Mouse (Mus musculus) frontal cortex, adult 2 months (tissue): ENCODE measurements at regions not wholly inside any gene's neighbourhood (a gene's known extent, or its start where the extent isn't known, plus 50 kb on each side); places are given as distances from the start of the nearest gene placed in this dataset.
A peak's percentile ranks its signal among the peaks of the same experiment; 100 is the strongest.
"Not testable (repeated sequence)": the region's sequence is repeated elsewhere in the genome, so short reads cannot be mapped to it uniquely, and the experiment has no call there.

ENCODE experiments used
- DNase-seq, 2 experiments: peaks; one replicate each; pipeline ENCODE4 v3.0.0; 2022; ENCODE audit warnings: low spot score in 1 of 2; ENCODE audit errors: extremely low spot score in 1 of 2

DNA sequence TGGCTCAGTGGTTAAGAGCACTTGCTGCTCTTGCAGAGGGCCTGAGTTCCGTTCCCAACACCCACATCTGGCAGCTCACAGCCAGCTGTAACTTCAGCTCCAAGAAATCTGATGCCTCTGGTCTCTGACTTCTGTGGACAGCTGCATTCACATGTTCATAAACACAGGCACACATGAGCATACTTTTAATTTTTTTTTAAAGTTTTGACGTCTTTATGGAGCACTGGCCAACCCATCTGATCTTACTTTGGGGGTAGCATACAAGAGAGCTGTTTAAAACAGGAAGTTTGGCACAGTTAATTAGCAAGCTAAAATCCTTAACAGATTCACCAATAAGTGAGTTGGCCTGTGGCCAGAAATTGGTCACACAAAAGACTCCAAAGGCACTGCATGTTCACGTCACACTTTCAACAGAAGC is 81.2 kb upstream of the Atl2 start:
- DNase-seq: no peak

DNA sequence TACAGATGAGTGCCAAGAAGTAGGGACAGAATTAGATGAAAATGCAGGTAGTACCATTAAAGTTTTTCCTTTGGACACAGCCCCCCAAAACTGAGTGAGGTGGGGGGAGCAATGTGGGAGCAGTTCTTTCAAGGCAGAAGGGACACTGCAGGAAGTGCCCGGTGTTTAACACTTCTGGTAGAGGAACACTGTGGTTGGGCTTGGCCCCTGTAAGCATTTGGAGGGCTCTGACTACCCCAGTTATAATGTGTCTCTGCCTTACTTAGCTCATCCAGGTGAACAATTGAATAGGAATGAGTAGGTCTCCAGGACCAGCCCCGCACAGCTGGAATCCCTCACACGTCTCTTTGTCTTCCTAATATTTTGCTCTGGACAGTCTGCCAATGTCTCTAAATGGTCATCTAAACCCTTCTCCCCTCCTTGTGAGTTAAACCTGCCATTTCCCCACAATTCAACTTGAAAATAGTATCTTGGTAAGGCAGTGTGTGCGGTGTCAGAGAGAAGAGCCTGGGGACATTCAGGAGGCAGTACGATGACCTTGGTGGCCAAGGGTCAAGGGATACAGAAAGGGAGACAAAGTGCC is 80.7 kb upstream of the Atl2 start:
- DNase-seq: no peak

DNA sequence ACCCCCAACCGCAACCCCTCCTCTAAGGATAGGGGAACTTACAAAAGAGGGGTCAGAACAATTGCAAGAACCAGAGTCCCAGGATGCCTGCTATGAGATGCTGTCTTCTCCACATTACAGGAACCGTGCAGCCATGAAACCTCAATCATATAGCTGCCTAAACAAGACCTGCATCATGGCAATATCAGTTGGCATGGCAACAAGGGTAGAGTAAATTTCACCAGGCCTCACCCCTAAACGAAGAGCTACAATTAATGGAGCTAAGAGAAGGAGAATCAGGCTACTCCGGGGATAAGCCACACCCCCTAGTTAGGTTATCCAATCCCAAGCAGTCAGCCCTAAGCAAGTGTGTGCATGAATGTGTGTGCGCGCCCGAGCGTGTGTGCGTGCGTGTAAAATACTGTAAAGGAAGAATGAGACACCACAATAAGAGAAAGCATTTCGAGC is 80.1 kb upstream of the Atl2 start:
- peak in 1 of 2 experiments; percentile 28 for DNase-seq

DNA sequence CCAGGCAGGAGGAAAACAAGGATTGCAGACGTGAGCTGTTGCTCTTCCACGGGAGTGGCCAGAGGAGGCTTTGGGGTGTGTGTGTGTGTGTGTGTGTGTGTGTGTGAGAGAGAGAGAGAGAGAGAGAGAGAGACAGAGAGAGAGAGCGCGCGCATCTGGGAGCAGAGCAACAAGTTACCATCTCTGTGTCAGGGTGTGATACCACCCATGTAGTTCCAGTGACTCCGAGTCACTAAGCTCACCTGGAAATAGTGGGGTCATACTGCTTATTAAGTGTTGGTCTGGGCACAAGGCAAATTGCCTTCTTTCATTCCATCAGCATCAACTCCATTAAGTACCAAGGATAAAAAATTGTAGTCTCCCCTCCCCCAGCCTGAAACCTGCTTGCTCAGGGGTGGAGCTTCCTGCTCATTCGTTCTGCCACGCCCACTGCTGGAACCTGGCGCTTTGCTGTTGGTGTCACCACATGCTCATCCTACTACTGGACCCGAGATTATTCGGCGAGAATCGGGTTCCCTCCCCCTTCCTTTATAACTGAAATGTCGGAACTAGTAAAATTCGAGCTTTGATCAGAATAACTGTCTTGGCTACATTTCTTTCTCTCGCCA is 79.3 kb upstream of the Atl2 start:
- not testable (repeated sequence) for DNase-seq

DNA sequence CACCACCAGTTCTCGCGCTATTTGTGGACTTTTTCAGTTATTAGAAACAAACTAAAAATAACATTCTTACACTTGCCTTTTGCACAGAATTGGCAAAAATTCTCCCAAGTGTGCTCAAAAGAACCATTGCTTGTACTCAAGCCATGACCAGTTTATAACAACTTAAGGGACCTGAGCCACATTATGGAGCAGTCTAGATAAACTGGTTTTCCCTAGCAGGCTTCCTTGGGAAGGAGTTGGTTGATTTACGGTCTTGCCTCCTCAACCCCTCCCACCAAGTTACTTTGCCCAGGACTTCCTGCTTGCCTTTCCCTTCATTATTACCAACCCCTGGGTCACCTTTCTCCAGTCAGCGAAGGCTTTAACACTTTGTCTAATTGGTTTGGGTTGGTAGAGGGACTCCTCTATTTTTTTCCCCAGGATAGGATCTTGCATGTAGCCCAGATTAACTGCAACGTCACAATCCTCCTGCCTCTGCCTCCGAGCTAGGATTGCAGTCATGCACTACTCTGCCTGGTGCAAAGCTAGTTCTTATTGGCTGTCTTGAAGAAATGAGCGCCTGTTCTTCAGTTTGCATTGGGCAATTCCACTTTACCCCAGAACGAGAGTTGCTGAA is 75.9 kb upstream of the Atl2 start:
- no peak for DNase-seq

DNA sequence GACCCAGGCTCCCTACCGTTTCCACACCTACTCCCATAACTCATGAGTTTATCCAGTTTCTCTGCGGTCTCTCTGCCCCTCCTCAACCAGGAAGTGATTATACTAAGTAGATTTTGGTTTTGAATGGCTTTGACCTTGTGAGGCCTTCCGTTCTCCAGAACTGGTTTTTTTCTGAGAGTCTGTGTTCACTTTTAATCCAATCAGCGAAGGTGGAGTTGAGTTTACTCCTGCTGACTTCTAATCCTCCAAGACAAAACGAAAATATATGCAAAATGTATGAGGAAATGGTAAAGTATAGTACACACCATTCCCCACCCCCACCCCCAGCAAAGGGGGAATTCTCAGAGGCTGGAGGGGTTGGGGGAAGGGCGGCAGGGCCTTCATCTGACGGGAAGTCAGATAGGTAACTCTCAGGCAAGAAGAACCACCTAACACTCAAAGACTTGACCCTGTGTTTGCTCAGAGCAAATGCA is 73.6 kb upstream of the Atl2 start:
- no peak for DNase-seq

DNA sequence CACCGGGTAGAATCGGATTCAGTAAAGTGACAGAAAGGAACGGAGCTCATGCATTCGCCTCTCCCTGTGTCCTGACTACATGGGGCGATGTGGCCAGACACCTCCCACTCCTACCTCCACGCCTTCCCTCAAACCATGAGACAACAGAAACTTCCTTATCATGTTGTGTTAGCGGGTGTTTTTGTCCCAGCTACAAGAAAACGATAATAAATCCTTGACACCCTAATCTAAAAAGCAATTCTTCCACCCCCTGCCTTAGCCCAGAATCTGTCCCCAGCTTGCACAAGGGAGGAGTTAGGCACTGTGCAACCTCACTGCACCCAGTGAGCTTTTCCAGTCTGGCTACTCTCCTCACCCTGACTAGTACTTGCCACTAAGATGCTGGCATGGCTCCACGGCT is 72.9 kb upstream of the Atl2 start:
- no peak for DNase-seq

DNA sequence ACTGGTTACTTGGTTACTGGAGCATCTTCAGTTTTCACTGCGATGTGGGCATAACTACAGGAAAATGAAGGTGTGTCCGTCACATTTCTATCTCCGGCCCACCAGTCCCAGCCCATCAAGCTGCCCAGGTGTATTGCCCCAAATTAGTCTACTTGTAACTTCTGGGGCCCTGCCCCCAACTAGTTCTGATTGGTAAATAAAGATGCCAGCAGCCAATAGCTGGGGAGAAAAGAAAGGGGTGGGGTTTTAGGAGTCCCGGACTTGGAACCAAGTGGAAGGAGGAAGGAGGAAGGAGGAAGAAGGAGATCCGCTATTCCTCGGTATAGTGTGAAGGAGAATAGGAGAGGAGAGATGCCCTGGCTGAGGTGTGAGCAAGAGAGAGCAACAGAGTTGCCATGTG is 71.1 kb upstream of the Atl2 start:
- DNase-seq: no peak

DNA sequence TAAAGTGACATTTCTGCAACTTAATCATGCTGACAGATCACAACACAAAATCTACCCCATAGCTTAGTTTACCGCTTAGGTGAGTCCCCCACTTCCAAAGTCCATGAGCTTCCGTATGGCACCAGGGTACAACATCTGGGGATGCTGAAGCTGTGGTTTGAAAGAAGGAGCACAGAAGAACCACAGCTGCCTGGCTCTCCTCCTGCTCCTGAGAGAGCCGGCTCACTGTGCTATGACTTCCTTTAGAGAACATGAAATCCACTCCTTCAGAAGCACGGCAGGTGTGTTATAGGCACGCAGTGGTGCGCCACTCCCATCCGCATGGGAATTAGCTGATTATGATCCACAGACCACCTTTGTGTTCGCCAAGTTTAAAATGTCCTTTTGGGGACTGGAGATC is 69.7 kb upstream of the Atl2 start:
- no peak for DNase-seq

DNA sequence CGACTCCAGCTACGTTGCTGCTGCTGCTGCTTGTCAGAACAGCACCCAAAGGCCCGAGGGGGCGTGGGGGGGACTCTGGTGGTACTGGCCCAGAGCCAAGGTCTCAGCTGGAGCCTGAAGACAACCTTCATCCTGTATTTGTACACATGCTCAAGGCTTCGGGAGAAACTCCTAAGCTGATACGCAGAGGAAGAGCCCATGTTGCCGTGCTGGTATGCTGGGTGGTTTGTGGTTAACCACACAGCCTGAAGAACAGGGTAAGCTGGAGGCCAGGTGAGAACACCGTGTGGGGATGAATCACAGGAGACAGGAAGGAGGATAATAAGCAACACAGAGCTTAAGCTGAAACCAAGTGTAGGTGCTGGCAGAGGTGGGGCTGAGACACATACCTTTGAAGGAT is 68.9 kb upstream of the Atl2 start:
- no peak for DNase-seq

DNA sequence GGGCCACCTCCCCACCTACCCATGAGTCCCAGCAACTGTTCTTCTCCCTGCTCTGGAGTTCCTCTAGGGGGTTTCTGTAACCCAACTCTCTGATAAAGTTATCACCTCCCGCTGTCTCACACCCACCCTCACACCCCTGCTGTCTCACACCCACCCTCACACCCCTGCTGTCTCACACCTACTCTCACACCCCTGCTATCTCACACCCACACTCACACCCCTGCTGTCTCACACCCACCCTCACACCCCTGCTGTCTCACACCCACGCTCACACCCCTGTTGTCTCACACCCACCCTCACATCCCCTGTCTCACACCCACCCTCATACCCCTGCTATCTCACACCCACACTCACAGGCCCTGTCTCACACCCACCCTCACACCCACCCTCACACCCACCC is 67.4 kb upstream of the Atl2 start:
- no peak for DNase-seq

DNA sequence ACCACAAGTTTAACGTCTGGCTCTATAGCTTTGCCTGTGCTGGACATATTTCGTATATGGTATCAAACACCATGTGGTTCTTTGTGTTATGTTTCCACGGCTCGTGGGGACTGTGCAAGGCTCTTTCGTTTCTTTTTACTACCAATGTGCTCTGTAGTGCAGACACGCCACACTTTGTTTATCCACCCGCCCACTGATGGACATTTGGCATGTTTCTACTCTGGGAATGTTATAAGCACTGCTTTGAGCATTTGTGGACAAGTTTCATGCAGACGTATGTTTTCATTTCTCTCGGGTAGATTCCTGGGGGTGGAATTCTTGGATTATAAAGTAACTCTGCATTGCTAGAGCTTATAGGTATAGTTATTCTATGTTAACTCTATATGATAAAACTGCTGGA is 65.5 kb upstream of the Atl2 start:
- peak in 1 of 2 experiments; percentile 36 for DNase-seq

DNA sequence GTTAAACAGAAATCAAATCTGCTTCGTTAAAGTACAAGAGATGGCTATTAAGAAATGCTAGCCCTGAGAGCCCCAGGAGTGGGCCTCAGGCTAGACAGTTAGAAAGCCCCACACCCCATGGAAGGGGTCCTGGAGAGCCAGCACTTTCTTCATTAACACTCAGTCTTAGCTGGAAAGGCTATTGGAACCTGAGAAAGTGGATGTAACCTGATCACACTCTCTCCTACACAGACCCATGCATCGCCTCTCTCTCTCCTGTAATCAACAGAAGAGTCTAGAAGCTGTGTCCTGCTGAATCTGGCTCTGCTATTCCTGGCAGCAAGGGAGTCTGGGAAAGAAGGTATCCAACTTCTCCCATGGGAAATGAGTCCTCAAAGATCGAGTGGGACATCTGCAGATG is 64.8 kb upstream of the Atl2 start:
- DNase-seq: no peak

DNA sequence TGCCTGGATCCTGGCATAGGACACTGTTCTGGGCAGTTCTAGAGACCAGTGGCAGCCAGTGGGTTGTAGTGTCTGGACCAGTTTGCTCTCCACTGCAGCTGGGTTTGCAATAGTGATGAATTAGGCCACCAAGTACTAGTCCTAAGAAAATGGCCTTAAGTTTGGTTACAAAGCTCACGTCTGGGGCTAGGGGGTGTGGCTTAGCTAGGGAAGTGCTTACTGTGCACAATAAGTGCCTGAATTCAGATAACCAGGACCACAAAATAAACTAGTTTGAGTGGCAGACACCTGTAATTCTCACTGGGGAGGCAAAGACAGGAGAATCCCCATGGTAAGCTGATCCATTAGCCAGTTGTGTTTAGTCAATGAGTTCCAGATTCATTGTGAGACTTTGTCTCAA is 59.3 kb upstream of the Atl2 start:
- no peak for DNase-seq

DNA sequence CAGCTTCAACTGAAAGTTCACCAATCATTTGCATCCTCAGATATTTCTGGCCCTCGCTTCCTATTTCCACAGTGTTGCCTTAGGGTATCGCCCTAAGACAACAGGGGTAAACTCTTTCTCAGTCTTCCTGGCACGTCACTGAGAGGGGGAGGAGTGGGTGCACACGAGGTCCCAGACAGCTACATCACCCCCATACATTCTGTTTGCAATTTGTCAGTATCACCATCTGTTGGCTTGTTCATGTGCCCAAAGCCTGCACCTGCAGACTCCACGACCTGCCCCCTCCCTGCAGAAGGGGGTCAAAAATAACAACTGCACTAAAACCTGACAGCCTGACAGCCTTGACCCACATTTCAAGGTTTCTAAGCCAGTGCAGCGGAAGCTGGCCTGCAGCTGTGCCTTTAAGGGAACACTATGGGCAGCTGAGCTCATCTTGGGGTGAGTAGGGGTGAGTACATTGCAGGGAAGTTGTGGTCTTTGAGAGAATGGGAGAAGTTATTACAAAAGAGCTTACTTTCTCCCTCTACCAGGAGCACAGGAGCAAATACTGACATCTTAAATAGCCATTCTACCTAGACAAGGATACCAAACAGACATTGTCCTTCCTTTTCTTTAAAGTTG is 58.8 kb upstream of the Atl2 start:
- DNase-seq: peak in 1 of 2 experiments; percentile 33

DNA sequence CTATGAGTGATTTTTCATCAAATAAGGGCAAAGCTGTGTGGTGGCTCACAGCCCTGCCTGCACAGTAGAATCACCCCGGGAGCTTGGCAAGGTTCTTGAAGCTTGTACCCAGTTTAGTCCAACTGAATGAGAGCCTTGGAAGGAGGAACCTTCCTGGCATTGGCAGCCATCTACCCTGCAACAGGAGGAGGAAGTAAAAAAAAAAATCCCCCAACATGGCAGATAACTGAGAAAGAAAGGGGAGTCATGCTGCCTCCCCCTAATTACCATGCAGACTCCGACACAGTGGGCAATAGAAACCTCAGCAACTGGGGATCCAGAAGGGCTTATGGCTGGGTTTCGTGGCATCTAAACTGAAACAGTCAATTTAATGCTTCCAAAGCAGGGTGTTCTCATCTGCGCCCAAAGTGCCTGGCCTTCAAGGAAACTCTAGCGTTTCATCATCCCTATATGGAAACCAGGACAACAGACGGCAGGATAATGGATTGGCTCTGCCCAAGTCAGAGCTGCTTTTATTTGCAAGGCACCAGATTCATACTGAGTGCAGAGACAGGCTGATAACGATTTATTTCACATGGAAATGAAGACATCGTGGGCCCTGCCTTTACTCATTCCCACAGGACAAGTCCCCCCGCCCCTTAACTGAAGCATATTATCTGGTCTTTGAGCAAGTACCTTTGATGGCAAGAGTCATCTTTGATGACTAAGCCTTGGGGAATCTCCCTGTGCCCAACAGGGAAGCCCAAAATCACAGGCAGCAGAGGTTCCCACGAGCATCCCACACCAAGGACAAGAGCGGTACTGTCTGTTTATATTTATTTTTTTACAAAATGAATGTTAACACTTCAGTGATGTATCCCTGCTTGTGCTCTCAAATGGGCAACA is 52.9 kb upstream of the Atl2 start:
- peak in 1 of 2 experiments; percentile 59 for DNase-seq
